In the genomic region with DNA sequence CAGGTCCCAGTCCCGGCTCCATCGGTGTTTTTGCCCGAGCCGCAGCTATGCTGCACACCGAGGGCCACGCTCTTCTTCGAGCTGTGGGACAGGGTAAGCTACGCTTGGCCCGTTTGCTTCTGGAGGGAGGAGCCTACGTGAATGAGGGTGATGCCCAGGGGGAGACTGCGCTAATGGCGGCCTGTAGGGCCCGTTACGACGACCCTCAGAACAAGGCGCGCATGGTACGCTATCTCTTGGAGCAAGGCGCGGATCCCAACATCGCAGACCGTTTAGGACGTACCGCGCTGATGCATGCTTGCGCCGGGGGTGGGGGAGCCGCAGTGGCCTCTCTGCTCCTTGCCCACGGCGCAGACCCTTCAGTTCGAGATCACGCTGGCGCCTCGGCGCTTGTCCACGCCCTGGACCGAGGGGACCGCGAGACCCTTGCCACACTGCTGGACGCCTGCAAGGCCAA, we compare ENCODE assay signal across 8 mouse cellular contexts. TPM values are rescaled to one million over a fixed set of nuclear protein-coding genes. Genes with fewer than 3 reads are reported as not detected.
DNase-seq lines count a peak whose midpoint lies in the region; ATAC-seq and TF ChIP-seq lines count a peak whose summit lies in the region.

No protein-coding gene starts in this region.

- TF ChIP-seq EP300 in liver, postnatal 0 days (IDR thresholded peaks at IDR 0.05; ENCODE audit: low read depth): no peak

- 0% methylated on average over 40 of the region's 40 CpGs for WGBS in kidney, embryonic 16.5 days
- WGBS in hindbrain, embryonic 10.5 days: under 1% methylated on average over 40 of the region's 40 CpGs
- WGBS in liver, postnatal 0 days (ENCODE audit: insufficient replicate concordance): under 1% methylated on average over 40 of the region's 40 CpGs
- WGBS in stomach, embryonic 14.5 days: under 1% methylated on average over 40 of the region's 40 CpGs

- DNase-seq in kidney, postnatal 14 days: no peak
- DNase-seq in NIH3T3 (ENCODE audit: low read depth): peak; percentile 52
- DNase-seq in embryo, embryonic 11 days: peak; percentile 73
- peak; percentile 67 for DNase-seq in hindbrain, embryonic 10.5 days (ENCODE audit: low spot score)
- DNase-seq in liver, postnatal 0 days: no peak

- H3K4me2 ChIP-seq in kidney, embryonic 16.5 days (replicated peaks; ENCODE audit: low read depth, low read length): peak overlapping the region; percentile 69
- H3K4me2 ChIP-seq in liver, postnatal 0 days (ENCODE audit: low read depth, low read length): peak overlapping the region; percentile 68
- H3K4me2 ChIP-seq in stomach, embryonic 14.5 days (replicated peaks; ENCODE audit: low read depth, low read length): peak overlapping the region; percentile 82

- H3K9me3 ChIP-seq in kidney, embryonic 16.5 days (ENCODE audit: low read length): no peaks in the 10 kb centered on the region
- no peaks in the 10 kb centered on the region for H3K9me3 ChIP-seq in hindbrain, embryonic 10.5 days
- no peaks in the 10 kb centered on the region for H3K9me3 ChIP-seq in liver, postnatal 0 days (ENCODE audit: low read length)
- no peaks in the 10 kb centered on the region for H3K9me3 ChIP-seq in stomach, embryonic 14.5 days (ENCODE audit: control insufficient read depth, low read depth, low read length)

- peak overlapping the region; percentile 63 for H3K9ac ChIP-seq in kidney, embryonic 16.5 days (replicated peaks; ENCODE audit: low read length)
- H3K9ac ChIP-seq in liver, postnatal 0 days (replicated peaks): peak overlapping the region; percentile 50; the same call in 1 of the 2 replicates
- H3K9ac ChIP-seq in stomach, embryonic 14.5 days (replicated peaks; ENCODE audit: low read depth, low read length): peak overlapping the region; percentile 46

- H3K27me3 ChIP-seq in kidney, embryonic 16.5 days (ENCODE audit: insufficient read depth, low read length): peaks cover 28% of the 10 kb centered on the region
- peaks cover 50% of the 10 kb centered on the region for H3K27me3 ChIP-seq in hindbrain, embryonic 10.5 days (ENCODE audit: insufficient read depth, poor library complexity, severe bottlenecking)
- peaks cover 67% of the 10 kb centered on the region for H3K27me3 ChIP-seq in liver, postnatal 0 days (ENCODE audit: insufficient read depth, low read length)
- H3K27me3 ChIP-seq in stomach, embryonic 14.5 days (ENCODE audit: control insufficient read depth, insufficient read depth, low read length): no peaks in the 10 kb centered on the region

- H3K4me3 ChIP-seq in kidney, embryonic 16.5 days (ENCODE audit: low read length): peak overlapping the region; percentile 53
- H3K4me3 ChIP-seq in hindbrain, embryonic 10.5 days: peak overlapping the region; percentile 59
- H3K4me3 ChIP-seq in liver, postnatal 0 days (ENCODE audit: low read depth, low read length): peak overlapping the region; percentile 41
- peak overlapping the region; percentile 44 for H3K4me3 ChIP-seq in stomach, embryonic 14.5 days (ENCODE audit: low read depth, low read length)

- TF ChIP-seq CTCF in liver, postnatal 0 days (IDR thresholded peaks at IDR 0.05; ENCODE audit: low read depth): no peak

- no peaks in the 10 kb centered on the region for H3K36me3 ChIP-seq in kidney, embryonic 16.5 days (ENCODE audit: insufficient read depth, low read length)
- H3K36me3 ChIP-seq in hindbrain, embryonic 10.5 days: no peaks in the 10 kb centered on the region
- H3K36me3 ChIP-seq in liver, postnatal 0 days (replicated peaks; ENCODE audit: insufficient read depth, low read length): no peaks in the 10 kb centered on the region
- no peaks in the 10 kb centered on the region for H3K36me3 ChIP-seq in stomach, embryonic 14.5 days (ENCODE audit: control insufficient read depth, insufficient read depth, low read length)

- ATAC-seq in kidney, embryonic 16.5 days (ENCODE audit: low FRiP score, low TSS enrichment): no peak
- ATAC-seq in liver, postnatal 0 days: no peak
- no peak for ATAC-seq in stomach, embryonic 14.5 days (ENCODE audit: insufficient number of reproducible peaks, insufficient read depth, low FRiP score, low read depth)
- ATAC-seq in monocyte, adult 5-6 weeks (replicated peaks; ENCODE audit: insufficient number of reproducible peaks, low FRiP score, low TSS enrichment, poor library complexity, severe bottlenecking): no peak

- H3K27ac ChIP-seq in kidney, embryonic 16.5 days (ENCODE audit: low read length): peak overlapping the region; percentile 64; the same call in 1 of the 2 replicates
- H3K27ac ChIP-seq in hindbrain, embryonic 10.5 days: peak overlapping the region; percentile 87
- no peak overlapping the region for H3K27ac ChIP-seq in liver, postnatal 0 days (ENCODE audit: low read depth)
- H3K27ac ChIP-seq in stomach, embryonic 14.5 days (ENCODE audit: low read length): peak overlapping the region; percentile 72; the same call in 1 of the 2 replicates

- peaks cover 35% of the 10 kb centered on the region for H3K4me1 ChIP-seq in kidney, embryonic 16.5 days (ENCODE audit: insufficient read depth, low read length)
- H3K4me1 ChIP-seq in hindbrain, embryonic 10.5 days (replicated peaks): peaks cover 77% of the 10 kb centered on the region
- peaks cover 25% of the 10 kb centered on the region for H3K4me1 ChIP-seq in liver, postnatal 0 days (ENCODE audit: insufficient read depth)
- peaks cover 28% of the 10 kb centered on the region; the same call in 1 of the 2 replicates for H3K4me1 ChIP-seq in stomach, embryonic 14.5 days (ENCODE audit: control insufficient read depth, insufficient read depth, low read length)

RNA-seq across cellular contexts. Expression of gene Ankrd34a, which starts 1.0 kb away (rescaled TPM):
- 2.2 and 2.3 TPM in 2 replicates for polyA plus RNA-seq in kidney, embryonic 16.5 days (2015; fragmentation: Nextera tagmentation; extraction: Ambion mirVana)
- 0.92 and 1.5 TPM in 2 replicates for polyA plus RNA-seq in hindbrain, embryonic 10.5 days (2016; fragmentation: Nextera tagmentation; extraction: Ambion mirVana)
- polyA plus RNA-seq in liver, postnatal 0 days (2015; fragmentation: Nextera tagmentation; extraction: Ambion mirVana): not detected in 2 replicates
- 2.9 and 3.4 TPM in 2 replicates for polyA plus RNA-seq in stomach, embryonic 14.5 days (2014; fragmentation: Nextera tagmentation; extraction: Ambion mirVana)
- not detected in 3 replicates for total RNA-seq in monocyte, adult 5-6 weeks (2017)

RNA-seq across cellular contexts. Expression of gene Polr3gl, which starts 3.5 kb away (rescaled TPM):
- 32.1 and 35.8 TPM in 2 replicates for polyA plus RNA-seq in kidney, embryonic 16.5 days (2015; fragmentation: Nextera tagmentation; extraction: Ambion mirVana)
- polyA plus RNA-seq in hindbrain, embryonic 10.5 days (2016; fragmentation: Nextera tagmentation; extraction: Ambion mirVana): 25.3 and 29.4 TPM in 2 replicates
- polyA plus RNA-seq in liver, postnatal 0 days (2015; fragmentation: Nextera tagmentation; extraction: Ambion mirVana): 12.9 and 14.7 TPM in 2 replicates
- 21.5 and 29.5 TPM in 2 replicates for polyA plus RNA-seq in stomach, embryonic 14.5 days (2014; fragmentation: Nextera tagmentation; extraction: Ambion mirVana)
- total RNA-seq in monocyte, adult 5-6 weeks (2017): 75.3 to 86.8 TPM (median 84.0 TPM) in 3 replicates

RNA-seq across cellular contexts. Expression of gene Lix1l, which starts 3.5 kb away (rescaled TPM):
- polyA plus RNA-seq in kidney, embryonic 16.5 days (2015; fragmentation: Nextera tagmentation; extraction: Ambion mirVana): 6.9 and 7.1 TPM in 2 replicates
- 5.4 and 5.5 TPM in 2 replicates for polyA plus RNA-seq in hindbrain, embryonic 10.5 days (2016; fragmentation: Nextera tagmentation; extraction: Ambion mirVana)
- 0.45 and 0.54 TPM in 2 replicates for polyA plus RNA-seq in liver, postnatal 0 days (2015; fragmentation: Nextera tagmentation; extraction: Ambion mirVana)
- polyA plus RNA-seq in stomach, embryonic 14.5 days (2014; fragmentation: Nextera tagmentation; extraction: Ambion mirVana): 10.6 TPM in 2 replicates
- 0.68 to 0.95 TPM in 2 of 3 replicates, not detected in the other for total RNA-seq in monocyte, adult 5-6 weeks (2017)

RNA-seq across cellular contexts. Expression of gene Gm16253, which starts 20.7 kb away (rescaled TPM):
- polyA plus RNA-seq in kidney, embryonic 16.5 days (2015; fragmentation: Nextera tagmentation; extraction: Ambion mirVana): 1.3 TPM in 2 replicates
- 0.55 and 0.93 TPM in 2 replicates for polyA plus RNA-seq in hindbrain, embryonic 10.5 days (2016; fragmentation: Nextera tagmentation; extraction: Ambion mirVana)
- not detected in 2 replicates for polyA plus RNA-seq in liver, postnatal 0 days (2015; fragmentation: Nextera tagmentation; extraction: Ambion mirVana)
- polyA plus RNA-seq in stomach, embryonic 14.5 days (2014; fragmentation: Nextera tagmentation; extraction: Ambion mirVana): 0.69 and 1.9 TPM in 2 replicates
- not detected in 3 replicates for total RNA-seq in monocyte, adult 5-6 weeks (2017)

RNA-seq across cellular contexts. Expression of gene Rbm8a, which starts 32.3 kb away (rescaled TPM):
- polyA plus RNA-seq in kidney, embryonic 16.5 days (2015; fragmentation: Nextera tagmentation; extraction: Ambion mirVana): 129 and 156 TPM in 2 replicates
- polyA plus RNA-seq in hindbrain, embryonic 10.5 days (2016; fragmentation: Nextera tagmentation; extraction: Ambion mirVana): 185 and 210 TPM in 2 replicates
- 54.6 and 56.5 TPM in 2 replicates for polyA plus RNA-seq in liver, postnatal 0 days (2015; fragmentation: Nextera tagmentation; extraction: Ambion mirVana)
- polyA plus RNA-seq in stomach, embryonic 14.5 days (2014; fragmentation: Nextera tagmentation; extraction: Ambion mirVana): 144 and 147 TPM in 2 replicates
- 41.2 to 53.1 TPM (median 49.7 TPM) in 3 replicates for total RNA-seq in monocyte, adult 5-6 weeks (2017)

Comparison
In these comparisons a context has a peak if more than half of its experiments do, and no peak if none do; other contexts are left out.
1. DNase-seq: peak in NIH3T3 (single experiment), embryo, embryonic 11 days (single experiment) and hindbrain, embryonic 10.5 days (single experiment); none in kidney, postnatal 14 days (single experiment) and liver, postnatal 0 days (single experiment).
2. Peak in every context shown above with its lines, with median percentiles within 50 percentile points of each other: H3K4me2 ChIP-seq, H3K4me3 ChIP-seq and H3K9ac ChIP-seq.